Mouse (Mus musculus) erythroblast, embryonic 14.5 days (primary cell): Measurements from ENCODE around the gene Zw10.

Experiments
- GATA1 ChIP-seq: IDR thresholded peaks from 2 replicates; pipeline ENCODE4 v1.6.1; 2012; ENCODE audit warnings: low read length, inconsistent platforms, mixed read lengths
- TAL1 ChIP-seq: IDR thresholded peaks from 3 replicates; pipeline ENCODE4 v1.6.1; 2012; ENCODE audit warnings: low read length, inconsistent platforms, mixed read lengths

GRCm38 (mm10) chr9:49111296-49111695 lies 55.9 kb downstream of the Zw10 start:
- TF ChIP-seq TAL1 (no peak), GATA1 (no peak)
